Mouse (Mus musculus): ENCODE measurements around the gene Lrmda.

DNA sequence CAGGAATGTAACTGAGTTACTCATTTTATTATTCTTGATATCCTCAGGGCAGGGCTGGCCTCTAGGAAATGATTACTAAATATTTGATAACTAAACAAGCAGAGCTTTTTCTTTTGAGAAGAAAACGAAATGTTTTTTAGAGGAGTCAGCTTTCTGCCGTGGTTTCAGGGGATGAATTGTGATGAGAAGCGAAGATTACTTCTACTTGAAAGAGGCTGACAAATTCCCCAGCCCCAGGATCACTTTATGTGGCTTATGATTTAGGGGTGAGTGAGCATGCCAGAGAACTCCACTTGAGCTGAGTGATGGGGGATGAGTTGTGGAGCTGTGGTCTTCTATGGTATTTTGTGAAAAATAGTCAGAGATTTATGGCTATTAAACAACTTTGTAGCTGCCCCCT, 803.4 kb downstream of the Lrmda start:
- TF ChIP-seq CTCF (conservative IDR thresholded peaks at IDR 0.05; ENCODE audit: low read length) (no peak), NANOG (IDR thresholded peaks at IDR 0.05; ENCODE audit: borderline replicate concordance, low read length) (no peak)
